Mouse (Mus musculus) liver, postnatal 0 days (tissue): ENCODE results near the gene Basp1. TPM values are rescaled to one million over a fixed set of nuclear protein-coding genes. Genes with fewer than 3 reads are reported as not detected.

Source experiments
- ATAC-seq: fragments of 200-750 bp; cut with Nextera tagmentation; 2 replicates; pipeline ENCODE4 v1.8.0; 2017; ENCODE audit warnings: mild to moderate bottlenecking, moderate library complexity
- DNase-seq: peaks from one replicate; pipeline ENCODE4 v3.0.0-alpha.2; 2016
- H3K27ac ChIP-seq: fragments of 300-500 bp; sonication (generic); 2 replicates; pipeline ENCODE4 v1.5.1; 2014; ENCODE audit warnings: antibody characterized with exemption, moderate library complexity, mild to moderate bottlenecking, low read depth
- H3K27me3 ChIP-seq: fragments of 300-500 bp; sonication (generic); 2 replicates; pipeline ENCODE4 v1.6.1; 2014; ENCODE audit warnings: low read length, control low read depth, mixed read lengths; ENCODE audit not compliant: insufficient read depth
- H3K36me3 ChIP-seq: fragments of 300-500 bp; sonication (generic); replicated peaks from 2 replicates; pipeline ENCODE4 v1.6.1; 2014; ENCODE audit warnings: mild to moderate bottlenecking, control low read depth, low read length, moderate library complexity, mixed read lengths; ENCODE audit not compliant: insufficient read depth
- H3K4me1 ChIP-seq: fragments of 300-500 bp; sonication (generic); 2 replicates; pipeline ENCODE4 v1.6.1; 2014; ENCODE audit warnings: antibody characterized with exemption, mild to moderate bottlenecking, control low read depth; ENCODE audit not compliant: insufficient read depth
- H3K4me2 ChIP-seq: fragments of 300-500 bp; sonication (generic); 2 replicates; pipeline ENCODE4 v1.6.1; 2014; ENCODE audit warnings: low read depth, mild to moderate bottlenecking, low read length, moderate library complexity, mixed read lengths
- H3K4me3 ChIP-seq: fragments of 300-500 bp; sonication (generic); 2 replicates; pipeline ENCODE4 v1.5.1; 2014; ENCODE audit warnings: low read depth, low read length
- H3K9ac ChIP-seq: fragments of 300-500 bp; sonication (generic); replicated peaks from 2 replicates; pipeline ENCODE4 v1.6.1; 2014; ENCODE audit warnings: mild to moderate bottlenecking, moderate library complexity
- H3K9me3 ChIP-seq: fragments of 300-500 bp; sonication (generic); 2 replicates; pipeline ENCODE4 v1.6.1; 2016; ENCODE audit warnings: mild to moderate bottlenecking, control low read depth, low read length, mixed read lengths
- CTCF ChIP-seq: sonication (generic); IDR thresholded peaks from 2 replicates; pipeline ENCODE4 v1.5.1; 2016; ENCODE audit warnings: antibody characterized with exemption, low read depth
- EP300 ChIP-seq: IDR thresholded peaks from 2 replicates; pipeline ENCODE4 v1.6.1; 2016; ENCODE audit warnings: antibody characterized with exemption, low read depth, mild to moderate bottlenecking
- WGBS: fragments of 180-500 bp; shearing (Covaris S2); extraction: QIAGEN DNeasy Blood & Tissue Kit; methylation state at CpG from one replicate; pipeline ENCODE4 v1.1.7; 2014; ENCODE audit not compliant: insufficient replicate concordance; 5-methylcytosine and 5-hydroxymethylcytosine counted together
- polyA plus RNA-seq: library from polyadenylated mRNA; unstranded; fragments of >200 nt; fragmentation: Nextera tagmentation; extraction: Ambion mirVana; gene quantifications from 2 replicates; pipeline ENCODE4 v1.2.1, GENCODE M21; 2015

Gene Basp1
- polyA plus RNA-seq, 1 experiment from 2014 or later = 1.9 TPM

DNA sequence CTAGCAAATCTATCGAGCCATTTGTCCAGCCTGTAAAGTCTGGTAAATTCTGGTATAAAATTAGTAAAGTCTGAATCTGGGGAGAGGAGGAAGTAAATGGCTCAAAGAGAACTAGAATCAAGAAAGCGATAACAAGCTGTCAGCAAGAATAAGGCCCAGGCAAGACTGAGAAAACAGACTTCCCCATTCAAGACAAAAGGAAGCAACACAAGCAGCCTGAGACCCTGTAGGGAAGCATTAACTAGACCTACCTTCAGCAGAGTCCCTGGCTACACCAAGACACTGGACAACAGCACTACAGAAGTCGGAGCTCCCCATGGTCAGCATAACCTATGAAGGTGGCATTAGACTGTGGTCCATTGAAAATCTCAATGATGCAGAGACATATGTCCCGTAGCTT, 91.9 kb downstream of the Basp1 start:
- Histone ChIP-seq H3K36me3 (no peaks in the 10 kb centered on the region), H3K9ac (no peak overlapping the region), H3K27me3 (no peaks in the 10 kb centered on the region), H3K4me2 (no peak overlapping the region), H3K27ac (peak overlapping the region; percentile 35; the same call in 1 of the 2 replicates), H3K4me3 (no peak overlapping the region), H3K9me3 (no peaks in the 10 kb centered on the region), H3K4me1 (no peaks in the 10 kb centered on the region)
- TF ChIP-seq CTCF = no peak
- ATAC-seq (0 out of 2 replicates have a peak, but pooled peaks have one; percentile 12), DNase-seq (no peak)
- 56% methylated on average over 4 of the region's 4 CpGs for WGBS

DNA sequence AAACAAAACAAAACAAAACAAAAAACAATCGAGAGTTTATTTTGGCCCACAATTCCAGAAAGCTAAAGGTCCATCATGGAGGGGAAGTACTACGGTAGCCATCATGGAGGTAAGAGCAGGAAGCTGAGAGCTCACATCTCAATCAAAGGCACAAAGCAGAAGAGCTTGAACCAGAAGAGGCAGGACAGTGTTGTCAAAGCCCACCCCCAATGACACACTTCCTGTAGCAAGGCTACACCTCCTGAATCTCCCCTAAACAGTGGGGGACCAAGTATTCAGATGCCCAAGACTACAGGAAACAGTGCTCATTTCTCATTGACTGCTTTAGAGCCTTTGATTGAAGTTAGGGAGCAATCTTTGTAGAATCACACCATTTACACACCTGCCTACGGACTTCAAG, 99.1 kb downstream of the Basp1 start:
- no peak for DNase-seq
- Histone ChIP-seq H3K9me3 (no peaks in the 10 kb centered on the region), H3K27me3 (no peaks in the 10 kb centered on the region), H3K4me2 (no peak overlapping the region), H3K4me1 (no peaks in the 10 kb centered on the region), H3K27ac (no peak overlapping the region), H3K4me3 (no peak overlapping the region), H3K36me3 (no peaks in the 10 kb centered on the region), H3K9ac (no peak overlapping the region)
- ATAC-seq = no peak
- TF ChIP-seq EP300 = no peak
- no peak for TF ChIP-seq CTCF
- WGBS = 80% methylated on average over 3 of the region's 3 CpGs

Other genes with a start within 250 kb of the Basp1 start
- 4.9 and 5.9 TPM in 2 replicates for gene Myo10, start 208.8 kb upstream of the Basp1 start, polyA plus RNA-seq